Mouse (Mus musculus): ENCODE measurements around the gene Gm8857.
"Not testable (repeated sequence)": the region's sequence is repeated elsewhere in the genome, so short reads cannot be mapped to it uniquely, and the experiment has no call there.

GRCm38 (mm10) chr5:10947505-10947904 is at the start of gene Gm8857, which contains the start of gene Gm8871:
- TF ChIP-seq CTCF, POLR2A (IDR thresholded peaks at IDR 0.05; ENCODE audit: extremely low read depth, insufficient read depth, low read length): not testable (repeated sequence)
